In genomic region chr3:79957752-79958151, GRCm38 (mm10) we compare ENCODE assay signal across 21 mouse cellular contexts.
DNase-seq lines count a peak whose midpoint lies in the region; ATAC-seq and TF ChIP-seq lines count a peak whose summit lies in the region.
"Had no signal": no experiment of that assay in that cellular context is flagged by ENCODE, and none has a peak within 500 bp of the region (broad histone marks: within the 10 kb centered on the region; RNA-seq: fewer than 3 reads in every experiment).

No protein-coding gene starts in this region.

- peaks cover 21% of the 10 kb centered on the region for H3K4me1 ChIP-seq in heart, embryonic 13.5 days
- H3K4me1 ChIP-seq in brown adipose tissue, adult 24 weeks (ENCODE audit: control insufficient read depth, insufficient read depth, insufficient read length, low read length) = no peaks in the 10 kb centered on the region; the same call in 1 of the 2 replicates
- H3K4me1 ChIP-seq: embryonic facial prominence, embryonic 10.5 days; forebrain, embryonic 13.5 days; heart, embryonic 10.5 days; hindbrain, embryonic 15.5 days had no signal

- no peaks in the 10 kb centered on the region for H3K27me3 ChIP-seq in heart, embryonic 13.5 days (replicated peaks)
- H3K27me3 ChIP-seq: forebrain, embryonic 13.5 days; hindbrain, embryonic 15.5 days had no signal

- H3K9ac ChIP-seq in heart, embryonic 13.5 days = no peak overlapping the region
- H3K9ac ChIP-seq: forebrain, embryonic 13.5 days; forebrain, postnatal 0 days; hindbrain, embryonic 15.5 days had no signal

- H3K9me3 ChIP-seq in heart, embryonic 13.5 days = no peaks in the 10 kb centered on the region
- H3K9me3 ChIP-seq: embryonic facial prominence, embryonic 10.5 days; forebrain, embryonic 13.5 days; heart, embryonic 10.5 days; hindbrain, embryonic 15.5 days had no signal

- ATAC-seq in heart, embryonic 13.5 days (ENCODE audit: extremely low read depth, insufficient number of reproducible peaks, low FRiP score, low TSS enrichment) = no peak
- ATAC-seq: forebrain, embryonic 13.5 days; forebrain, postnatal 0 days; intestine, embryonic 16.5 days had no signal

- no peaks in the 10 kb centered on the region for H3K36me3 ChIP-seq in heart, embryonic 13.5 days
- H3K36me3 ChIP-seq: embryonic facial prominence, embryonic 10.5 days; heart, embryonic 10.5 days; hindbrain, embryonic 15.5 days had no signal

- intact Hi-C loops in heart, postnatal 25 days (cut with DNase I) = no loop called here

- H3K27ac ChIP-seq in heart, embryonic 13.5 days (replicated peaks) = peak overlapping the region; percentile 45; the same call in 1 of the 2 replicates
- peak overlapping the region; percentile 40; the same call in 1 of the 2 replicates for H3K27ac ChIP-seq in layer of hippocampus, adult 2 months
- peak overlapping the region; percentile 64; the same call in 1 of the 2 replicates for H3K27ac ChIP-seq in brown adipose tissue, adult 24 weeks (replicated peaks; ENCODE audit: low read depth, low read length)
- H3K27ac ChIP-seq: embryonic facial prominence, embryonic 10.5 days; forebrain, embryonic 13.5 days; heart, embryonic 10.5 days; hindbrain, embryonic 15.5 days had no signal

- no peak overlapping the region for H3K4me2 ChIP-seq in heart, embryonic 13.5 days
- H3K4me2 ChIP-seq: forebrain, embryonic 13.5 days; hindbrain, embryonic 15.5 days had no signal

- DNase-seq in heart, postnatal 25 days (ENCODE audit: low spot score) = no peak
- no peak for DNase-seq in layer of hippocampus, adult 2 months (ENCODE audit: low spot score in 2 of 2)
- DNase-seq in layer of hippocampus, postnatal 14 days (ENCODE audit: low spot score in 2 of 2) = no peak
- peak; percentile 62 for DNase-seq in brain, adult 2 months (ENCODE audit: low read depth, low spot score)
- DNase-seq in adrenal gland, postnatal 4 days (ENCODE audit: low spot score in 2 of 2) = no peak
- DNase-seq: adrenal gland, adult 2 months; adrenal gland, postnatal 36 days; cerebellum, adult 18-20 months; cerebellum, adult 9-11 months; cerebellum, postnatal 36 days; forebrain, postnatal 0 days; gastrocnemius, postnatal 14 days; heart, postnatal 14 days; kidney, adult 2 months had no signal

- no peak for TF ChIP-seq CTCF in layer of hippocampus, adult 2 months (conservative IDR thresholded peaks at IDR 0.05)

- 74% methylated on average over 2 of the region's 2 CpGs for WGBS in heart, embryonic 13.5 days

- H3K4me3 ChIP-seq in heart, embryonic 13.5 days = no peak overlapping the region
- H3K4me3 ChIP-seq in layer of hippocampus, adult 2 months = no peak overlapping the region
- no peak overlapping the region for H3K4me3 ChIP-seq in brown adipose tissue, adult 24 weeks (ENCODE audit: insufficient read depth, low read depth, low read length)
- H3K4me3 ChIP-seq: embryonic facial prominence, embryonic 10.5 days; forebrain, embryonic 13.5 days; heart, embryonic 10.5 days; hindbrain, embryonic 15.5 days had no signal
